Mouse (Mus musculus): Measurements from ENCODE around the gene Ccdc157. TPM values are rescaled to one million over a fixed set of nuclear protein-coding genes. Genes with fewer than 3 reads are reported as not detected.

Gene Ccdc157
- total RNA-seq, 2 experiments from 2014 or later, result 0.21 to 0.28 TPM

DNA sequence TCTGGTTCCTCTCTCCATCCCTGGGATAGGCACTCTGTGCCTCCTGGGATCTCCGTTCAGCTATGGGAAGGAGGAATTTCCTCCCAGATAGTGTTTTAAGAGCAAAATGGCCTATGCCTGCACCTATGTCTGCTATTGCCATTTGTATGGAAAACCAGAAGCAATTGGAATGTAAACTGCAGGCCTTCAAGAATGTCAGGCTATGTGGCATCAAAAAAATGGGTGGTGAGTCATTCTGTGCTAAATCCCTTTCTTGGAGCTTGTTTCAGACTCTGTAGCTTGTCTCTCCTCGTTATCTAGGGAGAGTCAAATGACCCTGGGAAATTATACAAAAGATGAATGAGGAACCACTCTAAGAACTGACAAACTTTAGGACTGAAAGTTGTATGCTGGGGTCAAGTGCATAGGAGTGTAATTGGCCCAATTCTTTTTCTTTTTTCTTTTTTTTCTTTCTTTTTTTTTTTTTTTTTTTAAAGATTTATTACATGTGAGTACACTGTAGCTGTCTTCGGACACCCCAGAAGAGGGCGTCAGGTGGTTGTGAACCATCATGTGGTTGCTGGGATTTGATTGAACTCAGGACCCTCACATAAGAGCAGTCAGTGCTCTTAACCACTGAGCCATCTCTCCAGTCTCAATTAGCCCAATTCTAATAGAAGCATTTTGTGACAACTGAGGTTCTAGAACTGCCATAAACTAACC lies 24.3 kb upstream of the Ccdc157 start:
- no peak for ATAC-seq (replicated peaks; ENCODE audit: poor library complexity, severe bottlenecking)

DNA sequence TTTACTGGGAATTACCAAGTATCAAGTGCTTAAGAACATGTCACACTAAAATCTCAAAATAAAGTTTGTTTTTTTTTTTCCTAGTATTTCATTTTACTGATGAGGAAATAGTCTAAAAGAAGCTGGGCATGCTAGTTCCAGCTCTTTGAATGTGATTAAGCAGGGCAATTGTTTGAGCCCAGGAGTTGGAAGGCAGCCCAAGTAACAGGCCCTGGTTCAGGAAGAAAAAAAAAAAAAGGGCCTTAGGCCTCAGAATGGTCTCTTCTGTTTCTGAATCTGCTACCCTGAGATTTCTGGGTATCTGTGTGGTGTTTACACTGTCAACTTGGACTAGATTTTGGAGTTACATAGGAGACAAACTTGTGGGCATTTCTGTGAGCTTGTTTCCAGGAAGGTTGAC lies 23.4 kb upstream of the Ccdc157 start:
- ATAC-seq (replicated peaks; ENCODE audit: poor library complexity, severe bottlenecking), result no peak

DNA sequence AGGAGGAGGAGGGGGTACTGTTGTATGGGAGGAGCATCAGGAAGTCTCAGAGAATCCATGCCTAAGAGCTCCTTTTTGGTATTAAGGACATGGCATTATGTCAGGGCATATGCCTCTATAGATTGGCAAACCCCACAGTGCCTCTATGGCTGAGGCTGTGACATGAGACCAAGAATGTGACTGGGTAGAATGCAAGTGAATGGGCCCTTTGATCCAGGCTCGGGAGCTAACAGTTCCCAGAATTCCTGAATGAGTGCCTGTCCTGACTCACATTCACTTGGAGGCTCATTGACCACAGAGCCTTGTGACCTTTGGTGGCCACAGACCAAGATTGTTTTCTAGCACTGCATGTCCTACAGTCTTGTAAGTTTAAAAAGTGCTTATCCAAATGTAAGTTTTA lies 22.0 kb upstream of the Ccdc157 start:
- no peak for ATAC-seq (replicated peaks; ENCODE audit: poor library complexity, severe bottlenecking)

DNA sequence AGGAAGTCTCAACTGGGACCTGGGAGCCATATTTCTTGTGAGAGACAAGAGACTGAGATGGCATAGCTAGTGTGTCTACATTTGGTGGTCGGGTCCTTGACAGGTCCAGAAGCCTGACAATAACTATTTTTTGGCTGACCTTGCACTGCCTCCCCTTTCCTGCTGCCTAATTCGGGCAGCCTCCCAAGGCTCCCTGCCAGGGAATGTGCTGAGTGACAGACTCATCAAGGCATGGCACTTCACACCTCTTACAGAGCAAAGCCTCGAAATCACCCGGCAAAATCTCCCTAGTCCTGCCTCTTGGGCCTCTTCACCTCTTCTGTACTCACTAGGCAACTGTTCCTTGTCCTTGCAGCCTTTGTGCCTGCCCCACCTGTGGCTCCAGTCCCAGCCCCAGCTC lies 17.6 kb upstream of the Ccdc157 start:
- ATAC-seq (replicated peaks; ENCODE audit: poor library complexity, severe bottlenecking), result no peak

DNA sequence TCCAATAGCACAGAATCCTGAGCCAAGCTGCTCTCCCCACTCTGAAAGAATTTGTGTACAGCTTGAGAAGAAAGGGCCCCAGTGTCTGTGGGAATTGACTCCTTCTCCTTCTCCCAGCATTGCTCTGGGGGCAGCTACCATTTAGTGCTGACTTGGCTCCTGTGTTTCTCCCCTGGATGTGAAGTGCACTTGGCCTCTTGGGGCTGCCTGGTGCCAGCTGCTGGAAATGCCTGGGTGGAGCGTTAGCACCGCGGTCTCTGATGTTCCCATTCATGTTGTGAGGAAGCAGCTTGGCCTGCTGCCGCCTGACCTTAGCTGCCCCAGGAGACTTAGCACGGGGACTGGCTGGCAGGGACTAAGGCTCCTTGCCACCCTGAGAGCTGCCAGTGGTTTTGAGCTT lies 14.5 kb upstream of the Ccdc157 start:
- ATAC-seq (replicated peaks; ENCODE audit: poor library complexity, severe bottlenecking), result no peak

DNA sequence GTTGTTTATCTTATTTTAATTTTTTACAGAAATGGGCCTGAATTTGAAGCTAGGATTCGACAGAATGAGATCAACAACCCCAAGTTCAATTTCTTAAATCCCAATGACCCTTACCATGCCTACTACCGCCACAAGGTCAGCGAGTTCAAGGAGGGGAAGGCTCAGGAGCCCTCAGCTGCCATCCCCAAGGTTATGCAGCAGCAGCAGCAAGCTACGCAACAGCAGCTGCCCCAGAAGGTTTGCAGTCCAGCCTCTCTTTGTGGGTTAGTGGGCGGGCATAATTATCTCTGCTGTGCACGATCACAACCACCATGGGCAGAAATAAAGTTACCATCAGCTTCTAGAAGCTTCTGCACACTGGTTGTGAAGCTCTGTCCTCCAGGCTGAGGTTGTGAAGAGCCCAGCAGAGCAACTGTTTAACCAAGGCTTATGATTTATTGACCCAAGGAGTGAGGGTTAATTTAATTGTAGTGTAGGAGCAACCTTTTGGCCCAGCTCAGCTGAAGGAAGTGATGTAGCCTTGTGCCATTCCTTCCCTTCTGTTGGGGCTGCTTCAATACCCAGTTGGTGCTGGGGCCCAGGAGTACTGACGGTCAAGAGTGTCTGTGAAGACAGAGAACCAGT lies 6.5 kb upstream of the Ccdc157 start:
- no peak for ATAC-seq (replicated peaks; ENCODE audit: poor library complexity, severe bottlenecking)

DNA sequence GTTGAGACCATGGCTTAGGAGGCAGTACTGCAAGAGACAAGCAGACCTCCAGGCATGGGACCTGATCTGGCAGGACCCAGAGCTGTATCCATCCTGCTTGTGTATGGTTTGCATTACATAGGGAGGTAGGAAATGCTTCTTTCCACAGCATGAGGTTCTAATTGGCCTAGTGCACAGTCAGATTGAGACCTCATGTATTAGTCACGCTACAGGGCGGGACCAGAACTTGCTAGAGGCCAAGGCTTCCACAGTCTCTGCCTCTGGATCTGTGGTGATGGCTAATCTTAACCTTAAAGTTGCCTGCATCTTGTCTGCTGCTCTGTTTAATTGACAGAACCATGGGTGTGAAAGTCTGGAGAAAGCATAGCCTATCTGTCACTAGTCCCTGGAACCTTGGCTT lies 4.6 kb upstream of the Ccdc157 start:
- ATAC-seq (replicated peaks; ENCODE audit: poor library complexity, severe bottlenecking), result no peak

DNA sequence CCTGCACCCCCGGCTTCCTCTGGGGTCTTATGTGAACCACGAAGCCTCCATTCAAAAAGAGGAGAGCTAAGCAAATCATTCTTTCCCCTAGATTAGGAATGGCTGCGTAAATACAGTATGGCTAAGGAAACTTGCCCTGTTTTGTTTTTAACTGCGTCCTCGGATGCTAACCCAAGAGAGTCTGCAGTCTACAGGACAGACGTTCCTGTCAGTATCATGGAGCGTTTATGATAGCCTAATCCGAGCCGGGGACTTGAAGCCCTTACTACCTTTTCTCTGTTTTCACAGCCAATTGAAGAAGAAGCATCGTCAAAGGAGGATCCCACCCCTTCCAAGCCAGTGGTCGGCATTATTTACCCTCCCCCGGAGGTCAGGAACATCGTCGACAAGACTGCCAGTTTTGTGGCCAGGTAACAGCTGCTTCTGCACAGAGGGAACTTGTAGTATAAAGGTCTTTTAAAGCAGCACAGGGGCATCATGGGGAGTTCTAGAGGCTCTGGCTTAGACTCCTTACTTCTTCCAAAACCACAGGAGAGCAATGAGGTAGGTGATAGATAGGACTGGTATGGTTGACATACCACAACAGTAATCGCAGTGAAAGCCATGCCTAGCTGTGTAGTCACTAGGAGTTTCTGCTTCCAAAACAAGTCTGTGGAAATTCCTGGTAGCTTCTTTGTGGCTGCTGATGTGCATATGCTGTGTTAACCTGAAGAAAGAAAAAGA lies 826 bp upstream of the Ccdc157 start:
- ATAC-seq (replicated peaks; ENCODE audit: poor library complexity, severe bottlenecking), result no peak

DNA sequence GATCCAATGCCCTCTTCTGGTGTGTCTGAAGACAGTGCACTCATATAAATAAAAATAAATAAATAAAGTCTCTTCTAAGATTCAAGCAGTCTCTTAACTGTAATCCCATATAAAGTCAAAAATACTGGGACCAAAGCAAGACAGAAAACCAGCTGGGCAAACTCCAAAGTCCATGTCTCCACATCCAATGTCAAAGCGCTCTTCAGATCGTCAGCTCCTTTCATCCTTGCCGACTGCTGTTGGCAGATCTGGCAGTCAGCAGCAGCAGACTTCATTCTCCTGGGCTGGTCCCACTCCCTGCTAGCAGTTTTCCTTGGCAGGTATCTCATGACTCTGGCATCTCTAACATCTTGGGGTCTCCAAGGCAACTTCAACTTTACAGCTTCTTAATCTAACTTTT lies 1.4 kb downstream of the Ccdc157 start:
- no peak for ATAC-seq (replicated peaks; ENCODE audit: poor library complexity, severe bottlenecking)

DNA sequence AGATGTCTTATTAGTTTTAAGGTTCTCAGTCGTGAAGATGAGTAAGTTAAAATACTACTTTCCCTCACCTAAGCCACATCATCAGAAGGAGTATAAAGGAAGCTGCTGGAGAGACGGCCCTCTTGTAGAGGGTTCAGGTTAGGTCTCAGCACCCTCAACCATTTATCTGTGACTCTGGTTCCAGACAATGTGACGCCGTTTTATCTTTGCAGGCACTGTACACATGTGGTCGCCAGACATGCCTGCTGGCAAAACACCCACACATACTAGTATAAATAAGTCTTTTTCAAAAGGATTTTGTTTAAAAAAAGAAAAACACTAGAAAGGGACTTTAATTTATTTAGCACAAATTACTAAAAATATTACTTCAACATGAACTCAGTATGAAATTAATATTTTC lies 4.5 kb downstream of the Ccdc157 start:
- ATAC-seq (replicated peaks; ENCODE audit: poor library complexity, severe bottlenecking), result no peak

DNA sequence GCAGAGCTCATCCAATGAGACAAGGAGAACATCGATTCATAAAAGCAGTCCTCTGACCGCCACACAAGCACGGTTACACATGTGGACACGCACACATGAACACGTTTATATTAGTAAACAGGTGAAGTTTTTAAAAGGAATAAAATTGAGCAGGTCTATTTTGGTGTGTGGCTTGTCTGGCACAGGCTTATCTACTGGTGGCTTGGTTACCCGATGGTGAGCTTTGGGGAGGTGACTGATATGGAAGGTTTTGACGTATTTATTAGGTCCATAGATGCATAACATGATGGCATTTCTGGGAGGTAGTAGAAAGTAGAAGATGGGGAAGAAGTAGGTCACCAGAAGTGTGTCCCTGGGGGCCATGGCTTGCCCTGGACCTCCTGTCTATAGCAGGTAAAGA lies 6.4 kb downstream of the Ccdc157 start:
- no peak for ATAC-seq (replicated peaks; ENCODE audit: poor library complexity, severe bottlenecking)

DNA sequence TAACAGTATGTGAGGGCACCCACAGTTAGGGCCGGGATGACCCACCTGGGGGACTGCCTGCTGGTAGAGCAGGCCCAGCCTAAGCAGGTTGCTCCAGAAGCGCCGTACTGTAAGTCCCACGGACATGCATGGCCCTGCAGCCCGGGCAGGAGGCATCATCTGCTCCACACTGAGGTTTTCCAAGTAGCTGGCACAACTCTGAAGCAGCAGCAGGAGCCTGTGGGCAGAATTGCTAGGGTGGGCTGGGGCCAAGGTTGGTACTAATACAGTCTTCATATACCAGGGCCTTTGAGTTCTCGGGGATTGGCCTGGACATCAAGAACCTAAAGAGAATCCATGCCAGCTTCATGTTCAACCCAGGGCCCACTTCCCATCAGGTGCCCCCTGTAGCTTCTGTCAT lies 10.2 kb downstream of the Ccdc157 start:
- no peak for ATAC-seq (replicated peaks; ENCODE audit: poor library complexity, severe bottlenecking)

DNA sequence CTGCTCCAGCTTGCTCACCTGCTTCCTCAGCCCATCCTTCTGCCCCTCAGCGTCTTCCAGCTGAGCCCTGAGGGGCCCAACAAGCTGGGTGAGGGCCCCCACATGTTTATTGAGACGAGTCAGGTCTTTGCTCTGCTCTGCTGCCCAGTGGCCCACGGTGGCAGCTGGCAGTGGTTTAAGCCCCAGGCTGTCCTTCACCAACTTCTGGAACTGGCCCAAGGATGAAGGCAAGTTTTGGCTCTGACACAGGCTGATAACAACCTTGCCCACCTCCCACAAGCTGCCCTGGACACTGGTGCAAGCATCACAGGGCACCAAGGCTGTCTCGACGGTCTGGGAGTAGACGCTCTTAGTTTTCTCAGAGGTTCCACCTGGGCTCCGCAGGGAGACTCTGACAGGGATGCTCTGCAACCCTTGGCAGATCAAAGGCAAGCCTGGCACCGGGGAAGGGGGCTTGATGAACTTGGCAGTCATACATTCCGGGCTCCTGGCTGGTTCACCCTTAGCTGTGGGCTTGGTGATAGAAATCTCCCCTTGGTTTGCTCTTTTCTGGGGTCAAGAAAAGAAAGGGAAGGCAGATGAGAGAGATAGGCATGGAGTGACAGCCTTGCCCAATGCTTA lies 11.4 kb downstream of the Ccdc157 start:
- ATAC-seq (replicated peaks; ENCODE audit: poor library complexity, severe bottlenecking), result no peak

DNA sequence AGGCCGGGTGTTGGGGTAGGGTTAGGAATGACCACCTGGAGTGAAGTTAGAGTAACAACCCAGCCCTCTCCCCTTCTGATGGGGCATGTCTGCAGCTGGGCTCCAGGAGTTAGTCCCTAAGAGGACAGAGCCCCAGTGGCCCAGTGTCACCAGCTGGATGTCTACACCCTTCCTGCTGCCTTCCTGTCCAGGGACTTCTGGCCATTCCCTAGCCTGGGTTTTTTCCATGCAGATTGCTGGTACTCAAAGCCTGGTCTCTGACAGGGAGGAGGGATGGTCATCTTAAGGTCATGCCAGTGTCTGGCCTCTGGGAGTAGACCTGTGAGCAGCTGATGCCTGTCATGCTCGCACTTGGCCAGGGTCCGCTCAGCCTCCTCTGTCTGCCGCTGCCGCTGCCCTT lies 12.0 kb downstream of the Ccdc157 start:
- no peak for ATAC-seq (replicated peaks; ENCODE audit: poor library complexity, severe bottlenecking)

DNA sequence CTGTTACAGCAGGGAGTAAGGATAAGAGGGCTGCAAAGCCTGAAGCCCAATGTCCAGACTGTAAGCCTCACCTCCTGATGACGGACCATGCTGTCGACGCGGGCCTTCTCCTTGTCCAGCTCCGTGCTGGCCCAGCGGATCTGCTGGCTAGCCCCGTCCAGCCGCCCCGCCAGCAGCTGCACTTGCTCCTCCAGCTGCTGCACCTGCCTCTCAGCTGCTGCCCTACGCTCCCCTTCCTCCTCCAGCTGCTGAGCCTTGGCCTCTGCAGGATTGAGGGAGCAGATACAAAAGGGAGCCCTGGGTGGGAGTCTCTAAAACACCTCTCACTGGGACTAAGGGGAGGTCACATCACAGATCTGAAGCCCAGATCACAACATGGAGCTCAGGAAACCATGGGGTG lies 13.0 kb downstream of the Ccdc157 start:
- ATAC-seq (replicated peaks; ENCODE audit: poor library complexity, severe bottlenecking), result no peak

DNA sequence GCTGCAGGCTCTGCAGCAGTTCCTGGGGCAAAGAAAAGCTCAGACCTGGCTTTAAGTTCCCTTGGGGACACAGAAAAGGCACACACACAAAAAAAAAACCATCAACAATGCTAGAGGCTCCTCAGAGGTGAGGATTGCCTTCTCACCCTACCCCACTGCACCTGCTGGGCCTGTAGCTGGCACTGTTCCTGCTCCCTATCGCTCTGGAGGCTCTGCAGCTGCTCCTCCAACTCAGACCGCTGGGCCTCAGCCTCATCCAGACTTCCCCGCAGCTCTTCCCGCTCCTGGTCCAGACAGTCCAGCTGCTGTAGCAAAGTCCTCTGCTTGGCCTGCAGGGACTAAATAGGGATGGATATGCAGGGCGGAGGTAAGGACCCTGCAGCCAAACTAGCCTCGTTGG lies 13.7 kb downstream of the Ccdc157 start:
- no peak for ATAC-seq (replicated peaks; ENCODE audit: poor library complexity, severe bottlenecking)

DNA sequence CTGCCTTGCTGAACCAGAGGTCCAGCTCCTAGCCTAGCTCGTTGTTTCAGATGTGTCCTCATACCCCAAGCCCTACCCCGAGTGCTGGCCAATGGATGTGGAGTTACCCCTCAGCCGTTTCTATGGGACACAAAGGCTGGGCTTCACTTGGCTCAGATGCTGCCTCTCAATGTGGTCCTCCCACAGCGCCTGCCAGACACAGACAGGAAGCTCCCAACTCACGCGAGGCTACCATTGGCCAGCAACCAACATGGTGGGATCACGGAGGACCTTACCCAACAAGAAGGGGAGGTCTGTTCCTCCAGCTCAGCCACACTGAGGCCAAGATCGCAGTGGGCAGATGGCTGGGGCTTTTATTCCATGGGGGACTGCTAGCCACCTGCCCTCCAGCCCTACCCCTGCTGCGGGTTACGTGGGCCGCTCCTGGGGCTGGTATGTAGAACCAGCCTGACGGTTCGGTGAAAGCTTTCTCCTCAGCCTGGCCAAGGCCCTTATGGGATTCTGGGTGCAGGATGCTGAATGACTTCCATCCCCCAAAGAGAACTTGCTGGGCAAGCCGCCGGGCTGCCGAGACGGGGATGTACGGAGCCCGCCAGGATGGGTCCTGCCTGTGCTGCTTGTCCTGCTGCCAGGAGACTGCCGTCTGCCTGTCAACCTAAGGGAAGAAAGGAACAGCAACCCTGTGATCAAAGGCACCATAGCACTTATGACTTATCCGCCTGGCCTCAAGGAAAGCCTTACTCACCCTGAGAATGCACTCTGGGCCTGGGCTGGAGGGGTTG lies 16.6 kb downstream of the Ccdc157 start:
- no peak for ATAC-seq (replicated peaks; ENCODE audit: poor library complexity, severe bottlenecking)

DNA sequence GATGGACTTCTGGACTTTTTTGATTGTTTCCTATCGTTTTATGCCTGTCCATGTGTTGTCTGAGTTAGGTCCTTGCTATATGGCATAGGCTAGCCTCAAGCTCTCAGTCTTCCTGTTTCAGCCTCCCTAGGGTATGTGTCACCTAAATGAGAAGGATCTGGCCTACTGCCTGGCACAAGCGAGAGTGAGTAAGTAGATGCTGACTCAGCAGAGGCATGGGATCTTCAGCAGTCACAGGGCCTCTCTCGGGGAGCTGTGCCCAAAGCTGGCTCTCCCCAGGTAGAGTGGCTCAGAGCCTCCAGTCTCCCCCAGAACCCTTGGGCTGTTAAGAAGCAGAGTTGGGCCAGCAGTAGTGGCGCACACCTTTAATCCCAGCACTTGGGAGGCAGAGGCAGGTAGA lies 17.7 kb downstream of the Ccdc157 start:
- no peak for ATAC-seq (replicated peaks; ENCODE audit: poor library complexity, severe bottlenecking)

DNA sequence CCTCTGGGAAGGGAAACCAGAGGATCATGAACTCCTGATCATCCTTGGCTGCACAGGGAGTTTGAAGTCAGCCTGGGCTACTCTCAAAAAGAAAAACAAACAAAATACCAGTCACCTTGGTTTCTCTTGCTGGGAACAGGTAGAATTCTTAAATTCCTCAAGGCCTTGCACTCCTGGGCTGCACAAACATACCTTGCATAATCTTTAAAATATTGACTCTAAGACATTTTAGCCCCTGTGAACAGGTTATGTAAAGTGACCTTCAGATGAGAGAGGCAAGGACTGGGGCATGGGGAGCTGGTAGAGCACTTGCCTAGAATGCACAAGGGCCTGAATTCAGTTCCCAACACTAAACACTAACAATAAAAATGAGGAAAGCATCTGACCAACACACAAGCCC lies 18.6 kb downstream of the Ccdc157 start:
- ATAC-seq (replicated peaks; ENCODE audit: poor library complexity, severe bottlenecking), result no peak

DNA sequence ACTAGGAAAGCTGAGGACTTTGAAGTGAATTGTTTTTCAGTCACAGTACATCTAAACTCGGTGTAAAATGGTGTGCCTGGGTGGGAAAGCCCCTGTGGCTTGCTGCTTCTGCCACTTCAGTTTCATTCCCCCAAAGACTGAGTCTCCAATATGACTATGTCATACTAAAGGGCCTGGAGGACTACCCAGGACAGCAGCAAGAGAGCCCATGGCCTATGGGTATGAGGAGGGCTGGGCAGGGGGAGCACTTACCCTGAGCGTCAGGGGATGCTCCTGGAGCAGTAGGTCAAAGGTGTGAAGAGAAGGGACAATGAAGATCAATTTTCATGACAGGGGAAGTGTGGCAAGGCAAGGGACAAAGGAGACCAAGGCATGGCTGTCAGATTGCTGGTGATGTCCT lies 21.1 kb downstream of the Ccdc157 start:
- no peak for ATAC-seq (replicated peaks; ENCODE audit: poor library complexity, severe bottlenecking)
